Mouse (Mus musculus): ENCODE measurements at regions not wholly inside any gene's neighbourhood (a gene's known extent, or its start where the extent isn't known, plus 50 kb on each side); places are given as distances from the start of the nearest gene placed in this dataset.

DNA sequence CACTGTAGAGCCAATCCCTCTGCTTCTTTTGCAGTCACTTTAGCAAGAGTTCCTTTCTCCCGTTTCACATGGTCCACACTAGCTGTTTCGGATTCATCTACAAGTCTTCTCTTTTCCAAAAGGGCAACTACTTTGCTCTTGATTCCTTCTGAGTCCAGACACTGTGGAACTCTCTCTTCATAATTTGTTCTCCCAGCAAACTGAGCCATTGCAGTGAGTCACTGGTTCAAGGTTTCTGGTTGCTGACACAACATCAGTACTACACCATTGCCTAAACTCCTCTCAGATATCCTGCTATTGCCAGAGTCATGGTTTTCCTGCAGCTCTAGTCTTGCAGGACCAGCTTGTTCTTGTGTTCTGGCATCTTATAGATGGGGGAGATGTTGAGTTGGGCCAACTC lies 590.2 kb downstream of the Isl1 start:
- no peak for TF ChIP-seq GATA4 (IDR thresholded peaks at IDR 0.05; ENCODE audit: insufficient replicate concordance, low read length)

DNA sequence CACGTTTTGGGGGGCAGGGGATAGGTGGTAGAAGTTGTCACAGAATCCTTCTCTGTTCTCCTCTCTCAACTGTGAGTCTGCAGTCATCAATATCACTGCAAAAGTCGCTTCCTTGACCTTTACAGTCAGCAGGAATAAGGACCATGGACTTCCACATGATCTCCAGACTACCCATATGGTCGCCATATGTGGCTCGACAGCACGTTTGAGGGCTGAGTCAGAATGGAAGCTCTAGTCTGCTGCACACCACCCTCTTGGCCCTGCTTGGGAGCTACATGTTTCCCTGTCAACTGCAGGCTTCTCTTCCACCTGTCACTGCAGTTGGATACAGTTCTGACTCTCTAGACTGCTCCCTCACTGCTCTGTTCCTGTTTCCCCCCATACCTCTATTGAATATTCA lies 590.6 kb downstream of the Isl1 start:
- TF ChIP-seq GATA4 (IDR thresholded peaks at IDR 0.05; ENCODE audit: insufficient replicate concordance, low read length) = no peak

DNA sequence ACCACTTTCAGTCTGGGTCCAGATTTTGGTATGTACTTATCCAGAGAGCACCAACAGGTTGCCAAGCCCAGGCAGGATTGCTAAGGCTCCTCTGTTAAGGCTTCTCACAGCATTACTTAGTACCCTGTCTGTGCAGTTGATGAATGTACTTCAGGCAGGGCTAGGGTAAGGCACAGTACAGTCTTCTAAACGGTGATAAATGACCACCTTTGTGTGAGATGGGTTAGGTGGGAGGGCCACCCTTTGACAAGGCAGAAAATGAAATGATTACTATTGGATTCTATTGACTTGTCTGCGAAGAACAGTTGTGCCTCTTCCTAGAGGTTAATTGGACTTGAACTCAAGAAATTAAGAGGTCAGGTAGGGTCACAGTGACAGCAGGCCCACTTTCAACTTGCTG lies 594.4 kb upstream of the Itga1 start:
- TF ChIP-seq GATA4 (IDR thresholded peaks at IDR 0.05; ENCODE audit: insufficient replicate concordance, low read length) = no peak

DNA sequence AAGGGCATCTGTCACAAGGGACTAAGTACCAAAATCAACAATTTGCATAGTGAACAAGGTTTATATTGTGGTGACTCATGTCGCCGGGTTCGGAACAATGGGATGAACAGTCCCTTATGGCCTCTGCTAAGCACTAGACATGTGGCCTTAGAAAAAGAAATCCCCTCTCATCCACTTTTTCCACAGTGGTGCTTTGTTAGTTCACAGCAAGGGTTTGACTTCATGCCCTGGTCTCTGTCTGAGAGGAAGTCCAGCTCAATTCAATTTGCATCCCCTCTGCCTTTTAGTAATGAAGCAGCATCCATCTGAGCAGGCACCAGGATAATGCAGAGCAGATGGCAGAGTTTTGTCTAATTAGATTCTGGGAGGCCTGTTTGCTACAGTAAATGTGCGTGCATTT lies 585.7 kb upstream of the Itga1 start:
- TF ChIP-seq GATA4 (IDR thresholded peaks at IDR 0.05; ENCODE audit: insufficient replicate concordance, low read length) = no peak

DNA sequence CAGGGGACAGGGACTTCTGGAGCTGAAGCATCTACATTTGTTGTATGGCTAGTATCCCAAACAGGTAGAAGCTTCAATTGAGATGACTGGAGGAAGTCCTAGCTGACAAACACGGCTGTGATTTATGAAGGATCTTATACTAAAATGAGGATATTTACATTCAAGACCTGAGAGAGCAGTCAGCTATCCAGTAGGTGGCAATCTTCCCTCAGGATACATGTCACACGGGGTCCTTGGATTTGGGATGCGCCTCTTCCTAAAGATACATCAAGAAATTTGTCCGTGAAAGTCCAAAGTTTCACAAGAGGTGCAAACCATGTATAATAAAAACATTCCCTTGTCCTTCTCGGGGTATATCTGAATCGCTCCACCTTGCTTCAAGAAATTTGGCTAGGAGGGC lies 577.8 kb upstream of the Itga1 start:
- TF ChIP-seq GATA4 (IDR thresholded peaks at IDR 0.05; ENCODE audit: insufficient replicate concordance, low read length) = no peak

DNA sequence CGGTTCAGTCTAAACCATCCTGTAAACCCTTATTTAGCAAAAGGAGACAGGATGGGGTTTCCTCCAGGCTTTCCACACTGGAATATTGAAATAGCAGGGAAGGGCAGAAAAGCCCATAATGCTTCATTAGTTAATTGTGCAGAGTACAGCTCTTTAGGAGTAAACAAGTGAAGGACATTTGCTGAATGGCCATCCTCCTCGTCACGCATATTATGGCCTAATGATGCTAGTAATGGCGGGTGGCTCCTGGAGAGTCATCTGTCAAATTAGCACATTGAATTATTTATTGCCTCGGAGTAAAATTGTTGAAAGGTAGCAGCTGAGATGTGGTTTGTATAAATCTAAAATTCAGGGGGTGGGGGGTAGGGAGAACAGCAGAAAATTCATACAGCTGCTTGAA lies 575.1 kb upstream of the Itga1 start:
- TF ChIP-seq GATA4 (IDR thresholded peaks at IDR 0.05; ENCODE audit: insufficient replicate concordance, low read length) = no peak

DNA sequence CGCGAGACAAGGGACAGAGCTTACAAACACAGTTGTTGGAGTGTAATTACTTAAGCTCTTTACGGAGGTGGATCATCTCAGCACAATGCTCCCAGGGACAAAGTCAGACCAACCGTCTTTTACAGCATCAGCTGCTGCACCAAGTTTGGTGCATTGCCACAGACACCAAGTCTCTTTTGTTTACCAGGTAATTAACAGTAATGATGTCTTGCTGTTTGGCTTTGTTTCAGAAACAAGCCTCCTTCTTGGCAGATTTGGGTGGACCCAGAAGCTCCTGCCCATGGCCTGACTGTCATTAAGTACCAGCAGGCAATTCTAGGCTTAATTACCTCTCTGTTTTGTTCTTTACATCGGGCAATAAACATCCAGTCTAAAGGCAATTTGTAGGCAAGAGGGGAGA lies 572.0 kb upstream of the Itga1 start:
- TF ChIP-seq GATA4 (IDR thresholded peaks at IDR 0.05; ENCODE audit: insufficient replicate concordance, low read length) = no peak

DNA sequence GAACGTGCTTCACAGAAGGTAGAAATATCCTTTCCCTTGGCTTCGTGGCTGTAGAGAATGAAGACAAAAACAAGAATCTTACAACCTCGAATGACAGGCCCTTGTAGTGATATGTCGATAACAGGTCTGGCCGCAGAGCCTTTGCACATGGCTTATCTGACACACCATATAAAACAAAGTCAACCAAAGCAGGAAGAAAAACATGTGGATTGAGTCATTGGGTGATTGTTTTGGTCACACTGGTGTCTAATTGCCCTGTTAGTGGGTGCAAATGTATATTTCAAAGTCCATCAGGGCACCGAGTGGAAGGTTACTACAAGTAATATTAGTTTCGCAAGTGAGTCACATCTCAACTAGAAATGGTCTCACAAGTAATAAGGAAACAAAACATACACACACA lies 569.9 kb upstream of the Itga1 start:
- no peak for TF ChIP-seq GATA4 (IDR thresholded peaks at IDR 0.05; ENCODE audit: insufficient replicate concordance, low read length)

DNA sequence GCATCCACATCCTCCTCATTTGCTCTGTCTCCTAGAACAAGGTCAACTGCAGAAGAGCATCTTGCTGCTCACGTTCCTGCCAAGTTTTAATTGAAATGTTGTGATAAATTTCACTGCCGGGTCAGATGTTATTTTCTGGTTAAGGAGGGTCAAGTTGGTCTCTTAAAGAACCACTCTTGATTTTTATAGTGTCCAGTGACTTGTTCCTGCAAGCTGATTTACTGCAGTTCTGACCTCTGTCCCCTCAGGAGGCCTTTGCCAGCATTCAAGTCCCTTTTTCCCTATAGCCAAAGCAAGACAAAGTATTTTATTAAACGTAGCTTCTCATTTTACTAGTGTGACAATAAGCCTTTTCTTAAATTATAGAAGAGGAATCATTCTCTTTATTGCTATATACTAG lies 567.8 kb upstream of the Itga1 start:
- TF ChIP-seq GATA4 (IDR thresholded peaks at IDR 0.05; ENCODE audit: insufficient replicate concordance, low read length) = no peak

DNA sequence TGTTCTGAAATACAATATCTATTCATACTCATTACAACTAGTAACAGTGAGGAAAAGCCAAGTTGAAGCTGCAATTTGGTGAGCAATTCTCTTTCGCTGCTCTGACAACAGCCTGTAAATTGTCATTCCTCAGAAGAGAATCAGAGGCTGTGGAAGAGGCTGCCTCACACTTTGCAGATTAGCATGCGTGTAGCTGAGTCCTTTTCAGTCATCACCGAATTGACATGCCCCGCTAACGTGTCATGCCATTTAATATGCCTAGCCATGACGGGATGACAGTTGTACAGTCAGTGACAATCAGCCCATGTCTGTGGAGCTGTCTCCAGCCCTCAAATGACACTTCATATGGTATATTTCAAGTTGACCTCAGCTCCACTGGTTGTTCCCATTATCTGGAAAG lies 553.4 kb upstream of the Itga1 start:
- no peak for TF ChIP-seq GATA4 (IDR thresholded peaks at IDR 0.05; ENCODE audit: insufficient replicate concordance, low read length)

DNA sequence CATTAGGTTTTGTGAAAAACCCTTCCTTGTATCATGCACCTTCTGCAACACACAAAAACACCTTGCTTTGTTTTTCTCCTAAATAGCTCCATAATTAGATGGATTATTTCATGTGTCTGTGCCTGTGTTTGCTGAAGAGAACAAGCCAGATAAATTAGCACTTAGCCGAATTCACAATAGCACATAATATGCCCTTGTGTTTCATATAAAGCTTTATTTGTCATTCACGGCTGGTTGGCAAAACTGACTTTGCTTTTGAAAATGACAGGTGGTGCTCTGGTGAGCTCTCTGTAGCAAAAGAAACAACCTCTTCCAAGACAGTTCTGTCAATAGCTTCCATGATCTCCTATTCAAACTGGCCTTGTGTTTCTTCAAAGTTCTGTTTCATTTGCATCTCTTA lies 551.2 kb upstream of the Itga1 start:
- TF ChIP-seq GATA4 (IDR thresholded peaks at IDR 0.05; ENCODE audit: insufficient replicate concordance, low read length) = no peak

DNA sequence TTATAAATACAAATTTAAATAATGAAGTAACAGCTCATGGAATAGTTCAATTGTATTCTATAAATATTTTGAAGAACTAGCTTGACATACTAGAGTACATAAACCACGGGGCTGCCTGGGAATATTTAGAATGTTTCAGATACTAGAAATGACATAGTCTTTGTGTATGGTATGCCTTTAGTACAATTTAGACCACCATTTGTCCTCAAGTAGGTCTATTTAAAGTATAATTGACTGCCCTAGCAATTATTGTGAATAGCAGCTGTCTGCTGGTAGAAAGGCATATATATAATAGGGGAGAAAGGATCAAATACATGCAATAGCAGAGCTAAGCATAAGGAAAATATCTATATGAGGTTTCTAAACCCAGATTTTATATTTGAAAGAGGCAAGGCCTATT lies 550.6 kb upstream of the Itga1 start:
- no peak for TF ChIP-seq GATA4 (IDR thresholded peaks at IDR 0.05; ENCODE audit: insufficient replicate concordance, low read length)

DNA sequence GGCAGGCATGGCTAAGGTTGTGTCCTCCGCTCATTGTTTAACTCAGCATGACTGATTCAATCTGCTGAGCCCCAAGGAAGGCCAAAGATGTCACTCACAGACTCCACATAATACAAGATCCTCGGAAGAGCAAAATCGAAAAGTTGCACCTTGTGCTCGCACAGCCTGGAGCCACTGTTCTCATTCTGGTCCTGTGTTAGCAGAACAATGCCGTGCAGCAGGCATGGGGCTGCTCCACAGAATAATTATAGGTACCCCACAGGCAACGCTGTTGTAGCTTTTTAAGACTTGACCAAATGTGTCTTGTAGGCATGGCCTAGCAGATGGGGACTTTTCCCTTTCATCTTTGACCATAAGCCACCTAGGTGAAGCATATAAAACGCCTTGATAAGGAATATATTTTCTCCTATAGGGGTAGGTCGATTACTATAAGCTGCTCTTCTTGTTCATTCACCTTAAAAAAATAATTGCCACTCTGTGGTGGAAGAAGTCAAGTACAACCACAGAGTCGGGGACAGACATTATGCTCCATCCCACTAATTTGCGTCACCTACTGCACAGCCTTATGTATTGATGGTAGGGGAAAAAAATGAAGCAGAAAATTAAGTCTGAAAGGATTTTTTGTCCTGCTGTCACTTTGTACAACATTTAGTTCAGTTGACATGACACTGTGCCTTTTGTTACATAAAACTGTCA lies 529.8 kb upstream of the Itga1 start:
- no peak for TF ChIP-seq GATA4 (IDR thresholded peaks at IDR 0.05; ENCODE audit: insufficient replicate concordance, low read length)

DNA sequence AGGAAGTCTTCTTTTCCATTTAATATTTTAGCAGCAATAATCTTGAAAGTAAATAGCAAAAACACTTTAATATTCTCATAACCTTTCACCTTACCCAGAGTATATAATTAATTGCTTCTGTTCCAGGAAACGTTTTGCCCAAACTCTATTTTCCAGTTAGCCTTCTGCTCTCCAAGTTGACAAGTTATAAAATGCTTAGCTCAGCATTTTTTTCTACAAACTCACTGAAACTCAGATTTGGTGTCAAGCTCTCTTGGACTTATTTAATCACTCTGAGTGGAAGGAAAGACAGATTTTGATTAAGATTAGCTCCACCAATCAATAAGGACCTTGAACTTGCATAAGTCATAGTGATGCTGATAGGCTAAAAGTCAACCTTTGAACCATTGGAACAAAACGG lies 528.8 kb upstream of the Itga1 start:
- TF ChIP-seq GATA4 (IDR thresholded peaks at IDR 0.05; ENCODE audit: insufficient replicate concordance, low read length) = no peak

DNA sequence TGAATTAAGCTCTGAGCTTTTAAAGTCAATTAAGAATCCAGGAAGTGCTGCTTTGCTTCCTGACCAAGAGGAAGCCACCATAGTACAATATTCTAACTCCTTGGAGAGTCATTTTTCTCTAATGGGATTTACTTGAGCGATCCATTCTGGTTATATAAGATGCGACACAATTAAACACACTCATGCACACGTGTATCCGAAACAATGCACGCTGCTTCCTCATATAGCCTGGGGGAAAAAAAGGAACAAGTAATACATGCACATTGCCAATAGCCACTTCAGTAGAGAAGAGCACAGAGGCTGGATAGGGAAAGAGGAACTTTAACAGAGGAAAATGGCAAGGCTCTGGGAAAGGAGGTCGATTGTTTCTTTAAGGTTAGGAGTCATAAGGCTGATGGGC lies 511.4 kb upstream of the Itga1 start:
- no peak for TF ChIP-seq GATA4 (IDR thresholded peaks at IDR 0.05; ENCODE audit: insufficient replicate concordance, low read length)

DNA sequence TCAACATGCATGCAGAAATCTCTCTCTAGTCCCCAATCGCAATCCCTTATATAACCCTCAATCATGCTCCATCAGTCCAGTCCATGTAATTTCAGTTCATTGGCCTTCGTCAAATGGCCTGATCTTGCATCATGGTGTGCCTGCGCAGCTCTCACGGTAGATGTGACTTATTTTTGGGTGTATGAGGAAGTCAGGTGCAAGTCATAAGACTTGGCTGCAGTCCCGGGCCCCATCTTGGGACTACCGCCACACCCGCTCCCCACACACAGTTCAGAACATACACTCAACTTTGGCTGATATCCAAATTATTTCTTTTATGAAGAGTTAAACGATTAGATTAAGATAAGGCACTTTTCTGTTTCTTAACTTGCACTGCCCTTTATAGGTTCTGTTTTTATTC lies 504.7 kb upstream of the Itga1 start:
- TF ChIP-seq GATA4 (IDR thresholded peaks at IDR 0.05; ENCODE audit: insufficient replicate concordance, low read length) = no peak

DNA sequence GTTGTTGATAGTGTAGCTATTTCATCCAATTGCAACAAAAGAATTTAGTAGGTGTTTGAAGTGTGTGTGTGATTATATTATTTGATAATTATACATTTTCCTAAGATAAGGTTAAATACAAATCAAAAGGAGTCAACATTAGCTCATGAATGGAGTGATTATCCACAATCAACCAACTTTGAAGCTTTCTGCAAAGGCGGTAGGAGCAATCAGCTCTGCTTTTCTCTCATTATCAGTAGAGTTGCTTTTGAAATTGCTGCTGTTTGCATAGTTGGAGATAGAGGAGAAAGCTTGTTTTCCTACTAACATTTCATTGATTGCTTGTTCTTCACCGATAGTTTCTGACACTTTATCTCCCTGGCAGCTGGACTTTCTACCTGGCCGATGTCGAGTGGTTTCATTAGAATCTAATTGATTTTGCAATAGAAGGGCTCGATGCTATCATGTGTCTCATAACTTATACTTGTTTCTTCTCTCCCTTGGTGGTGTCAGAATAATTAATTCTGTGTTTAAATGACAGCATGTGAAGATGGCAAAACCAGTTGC lies 493.4 kb upstream of the Itga1 start:
- TF ChIP-seq GATA4 (IDR thresholded peaks at IDR 0.05; ENCODE audit: insufficient replicate concordance, low read length) = peak; percentile 97
